Mouse (Mus musculus): ENCODE data around the gene Ccnd3. TPM values are rescaled to one million over a fixed set of nuclear protein-coding genes. Genes with fewer than 3 reads are reported as not detected.

Gene Ccnd3
- polyA plus RNA-seq, 2 experiments, result 195 to 379 TPM

DNA sequence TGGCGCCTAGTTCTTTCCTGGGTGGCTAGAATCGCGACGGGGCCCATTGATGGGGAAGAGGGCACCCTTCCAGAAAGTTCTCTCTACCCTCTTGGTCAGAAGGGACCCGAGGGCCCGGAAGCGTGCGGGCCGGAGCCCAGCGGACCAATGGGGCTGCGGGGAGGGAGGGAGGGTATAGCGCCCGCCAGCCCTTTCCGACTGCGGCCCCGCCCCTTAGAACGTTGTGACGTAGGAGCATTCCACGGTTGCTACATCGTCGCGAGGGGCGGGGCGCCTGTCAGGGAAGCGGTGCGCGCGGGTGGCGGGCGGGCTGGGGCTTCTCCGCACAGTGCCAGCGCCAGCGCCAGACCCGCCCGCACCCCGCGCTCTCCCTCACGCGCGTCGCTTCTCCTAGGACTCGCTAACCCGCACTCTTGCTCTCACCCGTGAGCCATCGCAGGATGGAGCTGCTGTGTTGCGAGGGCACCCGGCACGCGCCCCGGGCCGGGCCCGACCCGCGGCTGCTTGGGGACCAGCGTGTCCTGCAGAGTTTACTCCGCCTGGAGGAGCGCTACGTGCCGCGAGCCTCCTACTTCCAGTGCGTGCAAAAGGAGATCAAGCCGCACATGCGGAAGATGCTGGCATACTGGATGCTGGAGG lies 88.5 kb downstream of the Ccnd3 start:
- ATAC-seq (ENCODE audit: insufficient read depth), result peak; percentile 68
- peak overlapping the region; percentile 98 for H3K9ac ChIP-seq (replicated peaks)
- peak overlapping the region; percentile 93 for H3K27ac ChIP-seq
- peak; percentile 92 to 95 (median 94) for DNase-seq (ENCODE audit: low read depth in 3 of 3, low spot score in 3 of 3)
- under 1% methylated on average over 61 of the region's 63 CpGs for WGBS (ENCODE audit: insufficient replicate concordance)
- H3K27me3 ChIP-seq (ENCODE audit: control insufficient read depth, insufficient read depth, low read length), result no peaks in the 10 kb centered on the region
- H3K4me2 ChIP-seq (ENCODE audit: low read depth), result peak overlapping the region; percentile 92
- peak overlapping the region; percentile 72 to 93 for H3K4me3 ChIP-seq (ENCODE audit: insufficient read depth in 1 of 2, low read depth in 2 of 2, low read length in 2 of 2)
- TF ChIP-seq EP300 (IDR thresholded peaks at IDR 0.05; ENCODE audit: low read depth) (no peak), CTCF (IDR thresholded peaks at IDR 0.05; ENCODE audit: low read depth) (peak; percentile 19; the same call in 1 of the 2 replicates)
- peaks cover 41 to 48% of the 10 kb centered on the region in 2 experiments for H3K4me1 ChIP-seq (replicated peaks; ENCODE audit: control insufficient read depth in 2 of 2, insufficient read depth in 2 of 2, low read length in 1 of 2)
- H3K36me3 ChIP-seq (replicated peaks; ENCODE audit: control insufficient read depth, insufficient read depth, low read depth), result peaks cover 27% of the 10 kb centered on the region
- H3K9me3 ChIP-seq (ENCODE audit: control insufficient read depth, low read length), result no peaks in the 10 kb centered on the region

DNA sequence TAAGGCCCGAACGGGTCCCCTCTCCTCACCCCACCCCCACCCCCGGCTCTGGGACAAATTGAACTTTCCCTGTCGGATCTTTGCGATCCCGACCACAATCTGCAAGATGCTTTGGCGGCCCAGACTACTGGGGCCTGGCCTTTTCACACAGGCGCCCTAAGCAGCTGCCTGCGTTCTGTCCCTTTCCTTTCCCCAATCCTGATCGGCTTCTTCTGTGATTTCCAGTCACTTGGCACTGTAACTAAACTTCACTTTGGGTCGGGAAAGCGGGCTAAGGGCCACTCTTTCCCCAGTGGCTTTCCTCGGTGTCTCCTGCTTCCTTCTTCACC lies 89.0 kb downstream of the Ccnd3 start:
- Histone ChIP-seq H3K4me1 (replicated peaks; ENCODE audit: control insufficient read depth in 2 of 2, insufficient read depth in 2 of 2, low read length in 1 of 2) (peaks cover 45 to 53% of the 10 kb centered on the region in 2 experiments), H3K9ac (replicated peaks) (peak overlapping the region; percentile 98), H3K27me3 (ENCODE audit: control insufficient read depth, insufficient read depth, low read length) (no peaks in the 10 kb centered on the region), H3K4me3 (ENCODE audit: insufficient read depth in 1 of 2, low read depth in 2 of 2, low read length in 2 of 2) (peak overlapping the region; percentile 72 to 93), H3K4me2 (ENCODE audit: low read depth) (peak overlapping the region; percentile 92), H3K27ac (peak overlapping the region; percentile 93), H3K36me3 (replicated peaks; ENCODE audit: control insufficient read depth, insufficient read depth, low read depth) (peaks cover 32% of the 10 kb centered on the region), H3K9me3 (ENCODE audit: control insufficient read depth, low read length) (no peaks in the 10 kb centered on the region)
- WGBS (ENCODE audit: insufficient replicate concordance), result under 1% methylated on average over 13 of the region's 13 CpGs
- DNase-seq (ENCODE audit: low read depth in 3 of 3, low spot score in 3 of 3) (no peak), ATAC-seq (ENCODE audit: insufficient read depth) (no peak)
- no peak for TF ChIP-seq CTCF (IDR thresholded peaks at IDR 0.05; ENCODE audit: low read depth)
- no peak for TF ChIP-seq EP300 (IDR thresholded peaks at IDR 0.05; ENCODE audit: low read depth)

DNA sequence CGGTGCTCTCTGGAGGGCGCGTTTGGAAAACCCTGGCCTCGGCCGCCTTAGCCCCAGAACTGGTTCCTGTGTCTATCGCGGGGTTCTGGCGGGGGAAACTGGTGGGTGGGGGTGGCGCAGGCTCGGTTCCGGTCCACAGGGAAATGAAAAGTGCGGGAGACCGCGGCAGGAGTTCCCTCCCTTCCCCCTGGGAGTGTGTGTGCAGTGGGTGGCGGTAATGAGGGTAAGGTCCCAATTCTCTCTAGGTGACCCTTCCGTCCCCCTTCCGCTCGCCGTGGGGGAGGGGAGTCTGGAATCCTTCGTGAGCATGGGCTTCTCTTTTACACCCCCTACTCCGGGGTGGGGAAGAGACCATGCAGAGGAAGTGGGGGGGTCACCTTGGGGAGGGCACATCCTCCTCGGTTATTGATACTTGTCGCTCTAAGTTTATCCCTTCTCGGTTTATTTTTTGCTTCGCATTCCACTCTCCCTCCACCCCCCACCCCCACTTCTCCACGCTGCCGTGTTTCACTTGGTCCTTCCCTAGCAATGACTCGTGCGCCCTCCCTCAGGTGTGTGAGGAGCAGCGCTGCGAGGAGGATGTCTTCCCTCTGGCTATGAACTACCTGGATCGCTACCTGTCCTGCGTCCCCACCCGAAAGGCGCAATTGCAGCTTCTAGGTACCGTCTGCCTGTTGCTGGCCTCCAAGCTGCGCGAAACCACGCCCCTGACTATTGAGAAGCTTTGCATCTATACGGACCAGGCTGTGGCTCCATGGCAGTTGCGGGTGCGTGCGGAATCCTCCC lies 89.5 kb downstream of the Ccnd3 start:
- ATAC-seq (ENCODE audit: insufficient read depth), result peak; percentile 5; the same call in 1 of the 2 replicates
- peaks cover 38% of the 10 kb centered on the region for H3K36me3 ChIP-seq (replicated peaks; ENCODE audit: control insufficient read depth, insufficient read depth, low read depth)
- DNase-seq (ENCODE audit: low read depth in 3 of 3, low spot score in 3 of 3), result peak in 1 of 3 experiments; percentile 40
- H3K4me3 ChIP-seq (ENCODE audit: insufficient read depth in 1 of 2, low read depth in 2 of 2, low read length in 2 of 2), result peak overlapping the region; percentile 72 to 93
- H3K27me3 ChIP-seq (ENCODE audit: control insufficient read depth, insufficient read depth, low read length), result no peaks in the 10 kb centered on the region
- no peaks in the 10 kb centered on the region for H3K9me3 ChIP-seq (ENCODE audit: control insufficient read depth, low read length)
- peak overlapping the region; percentile 98 for H3K9ac ChIP-seq (replicated peaks)
- peak overlapping the region; percentile 92 for H3K4me2 ChIP-seq (ENCODE audit: low read depth)
- peak overlapping the region; percentile 93 for H3K27ac ChIP-seq
- peaks cover 48 to 57% of the 10 kb centered on the region in 2 experiments for H3K4me1 ChIP-seq (replicated peaks; ENCODE audit: control insufficient read depth in 2 of 2, insufficient read depth in 2 of 2, low read length in 1 of 2)
- TF ChIP-seq EP300 (IDR thresholded peaks at IDR 0.05; ENCODE audit: low read depth), result no peak
- no peak for TF ChIP-seq CTCF (IDR thresholded peaks at IDR 0.05; ENCODE audit: low read depth)
- under 1% methylated on average over 41 of the region's 43 CpGs for WGBS (ENCODE audit: insufficient replicate concordance)

DNA sequence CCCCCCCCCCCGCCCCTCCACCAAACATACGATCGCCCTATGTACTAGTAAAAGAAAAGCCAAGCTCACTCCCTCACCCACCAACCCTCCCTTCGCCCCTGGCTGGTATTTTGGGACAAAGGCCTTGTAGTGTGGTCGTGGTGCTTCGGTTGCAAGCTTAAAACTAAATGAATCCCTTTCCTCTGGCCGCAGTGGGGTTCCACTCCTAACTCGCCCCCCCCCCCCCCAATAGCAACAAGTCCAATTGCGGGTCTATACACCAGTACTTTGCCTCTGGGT lies 90.1 kb downstream of the Ccnd3 start:
- Histone ChIP-seq H3K4me1 (replicated peaks; ENCODE audit: control insufficient read depth in 2 of 2, insufficient read depth in 2 of 2, low read length in 1 of 2) (peaks cover 48 to 61% of the 10 kb centered on the region in 2 experiments), H3K4me3 (ENCODE audit: insufficient read depth in 1 of 2, low read depth in 2 of 2, low read length in 2 of 2) (peak overlapping the region; percentile 72 to 93), H3K9ac (replicated peaks) (peak overlapping the region; percentile 98), H3K27me3 (ENCODE audit: control insufficient read depth, insufficient read depth, low read length) (no peaks in the 10 kb centered on the region), H3K27ac (peak overlapping the region; percentile 93), H3K36me3 (replicated peaks; ENCODE audit: control insufficient read depth, insufficient read depth, low read depth) (peaks cover 43% of the 10 kb centered on the region), H3K4me2 (ENCODE audit: low read depth) (peak overlapping the region; percentile 92), H3K9me3 (ENCODE audit: control insufficient read depth, low read length) (no peaks in the 10 kb centered on the region)
- WGBS (ENCODE audit: insufficient replicate concordance), result 1% methylated on average over 7 of the region's 9 CpGs
- TF ChIP-seq CTCF (IDR thresholded peaks at IDR 0.05; ENCODE audit: low read depth) (no peak), EP300 (IDR thresholded peaks at IDR 0.05; ENCODE audit: low read depth) (no peak)
- DNase-seq (ENCODE audit: low read depth in 3 of 3, low spot score in 3 of 3) (no peak), ATAC-seq (ENCODE audit: insufficient read depth) (no peak)
